Mouse (Mus musculus): ENCODE results near the gene Rbbp6. TPM values are rescaled to one million over a fixed set of nuclear protein-coding genes. Genes with fewer than 3 reads are reported as not detected.

Gene Rbbp6
- 40.7 and 48.6 TPM in 2 replicates for total RNA-seq (2023)

DNA sequence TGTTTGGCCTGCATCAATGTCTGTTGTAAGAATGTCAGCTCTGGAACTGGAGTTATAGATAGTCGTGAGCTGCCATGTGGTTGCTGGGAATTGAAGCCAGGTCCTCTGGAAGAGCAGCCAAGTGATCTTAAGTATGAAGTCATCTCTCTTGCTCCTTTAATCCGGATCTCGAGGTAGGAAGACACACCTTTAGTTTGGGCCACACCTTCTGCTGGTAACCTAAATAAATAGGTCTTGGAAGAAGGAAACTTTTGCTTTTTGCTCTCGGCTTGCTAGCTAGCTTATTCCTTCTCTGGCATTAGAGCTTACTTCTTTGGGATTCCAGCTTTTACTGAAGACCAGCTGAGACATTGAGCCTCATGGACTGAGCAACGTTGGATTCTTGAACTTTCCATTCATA lies at the start of gene Rbbp6:
Rbbp6 (plus strand) TSS at position 301 of the 400 bp plus-strand sequence.

Other genes with a start within 250 kb of the Rbbp6 start
- gene Tnrc6a, start 158.2 kb downstream of the Rbbp6 start, total RNA-seq (2023): 44.3 and 70.9 TPM in 2 replicates
- 1.8 and 2.3 TPM in 2 replicates for gene Slc5a11, start 249.1 kb downstream of the Rbbp6 start, total RNA-seq (2023)